Mouse (Mus musculus) stomach, postnatal 0 days (tissue): ENCODE results near the gene Ly6g6d. TPM values are rescaled to one million over a fixed set of nuclear protein-coding genes. Genes with fewer than 3 reads are reported as not detected.

Experiments used
- ATAC-seq: fragments of 200-750 bp; cut with Nextera tagmentation; 2 replicates; pipeline ENCODE4 v1.8.0; 2017; ENCODE audit not compliant: low FRiP score, low TSS enrichment
- DNase-seq: peaks from one replicate; pipeline ENCODE4 v3.0.0-alpha.2; 2016; ENCODE audit warnings: low spot score
- H3K27ac ChIP-seq: fragments of 300-500 bp; sonication (generic); replicated peaks from 2 replicates; pipeline ENCODE4 v1.5.1; 2014; ENCODE audit warnings: mild to moderate bottlenecking, control low read depth
- H3K27me3 ChIP-seq: fragments of 300-500 bp; sonication (generic); 2 replicates; pipeline ENCODE4 v1.6.1; 2014; ENCODE audit warnings: low read length; ENCODE audit not compliant: control insufficient read depth, insufficient read depth
- H3K36me3 ChIP-seq: fragments of 300-500 bp; sonication (generic); 2 replicates; pipeline ENCODE4 v1.6.1; 2014; ENCODE audit warnings: low read length, mixed read lengths; ENCODE audit not compliant: control insufficient read depth, insufficient read depth
- H3K4me1 ChIP-seq: fragments of 300-500 bp; sonication (generic); replicated peaks from 2 replicates; pipeline ENCODE4 v1.6.1; 2014; ENCODE audit warnings: antibody characterized with exemption; ENCODE audit not compliant: control insufficient read depth, insufficient read depth
- H3K4me2 ChIP-seq: fragments of 300-500 bp; sonication (generic); replicated peaks from 2 replicates; pipeline ENCODE4 v1.6.1; 2014; ENCODE audit warnings: low read depth, mild to moderate bottlenecking, control low read depth, moderate library complexity
- H3K4me3 ChIP-seq: fragments of 300-500 bp; sonication (generic); 2 replicates; pipeline ENCODE4 v1.5.1; 2014; ENCODE audit warnings: low read depth, low read length, control low read depth
- H3K9ac ChIP-seq: fragments of 300-500 bp; sonication (generic); 2 replicates; pipeline ENCODE4 v1.6.1; 2014; ENCODE audit warnings: mild to moderate bottlenecking, low read length, control low read depth, mixed read lengths
- H3K9me3 ChIP-seq: fragments of 300-500 bp; sonication (generic); 2 replicates; pipeline ENCODE4 v1.6.1; 2016; ENCODE audit warnings: low read length; ENCODE audit not compliant: control insufficient read depth
- CTCF ChIP-seq: IDR thresholded peaks from 2 replicates; pipeline ENCODE4 v1.5.1; 2016; ENCODE audit warnings: antibody characterized with exemption, low read depth, mild to moderate bottlenecking, moderate library complexity
- EP300 ChIP-seq: optimal IDR thresholded peaks from 2 replicates; pipeline ENCODE3; 2016; ENCODE audit warnings: antibody characterized with exemption
- WGBS: fragments of 180-500 bp; shearing (Covaris S2); extraction: QIAGEN DNeasy Blood & Tissue Kit; methylation state at CpG from one replicate; pipeline ENCODE4 v1.1.7; 2014; 5-methylcytosine and 5-hydroxymethylcytosine counted together
- polyA plus RNA-seq: library from polyadenylated mRNA; unstranded; fragments of >200 nt; fragmentation: Nextera tagmentation; extraction: Ambion mirVana; gene quantifications from 2 replicates; pipeline ENCODE4 v1.2.1, GENCODE M21; 2015

The Ly6g6d gene
- polyA plus RNA-seq, 1 experiment from 2014 or later, result 7.7 TPM

DNA sequence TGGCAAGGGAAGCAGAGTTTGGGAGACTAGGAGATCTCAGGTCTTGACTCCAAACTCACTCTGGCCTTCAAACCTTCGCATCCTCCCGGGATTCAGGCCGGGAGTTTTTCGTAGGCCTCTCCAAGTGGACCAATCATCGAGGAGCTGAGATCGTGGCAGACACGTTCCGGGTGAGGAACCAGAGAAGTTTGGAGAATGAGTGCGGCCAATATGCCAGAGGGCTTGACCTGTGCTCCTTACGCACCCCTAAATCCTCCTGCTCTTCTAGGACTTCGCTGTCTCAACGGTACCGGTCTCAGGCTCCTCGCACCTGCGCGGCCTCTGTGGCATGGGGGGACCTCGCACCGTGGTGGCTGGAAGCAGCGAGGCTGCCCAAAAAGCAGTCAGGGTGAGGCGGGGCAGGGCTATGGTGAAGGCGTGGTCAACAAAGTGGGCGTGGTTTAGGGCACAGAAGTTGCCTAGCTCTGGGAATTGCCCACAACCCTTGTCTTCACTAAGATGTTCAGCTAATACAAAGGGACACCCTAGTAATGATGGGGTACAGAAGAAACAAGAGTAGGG lies 17.0 kb downstream of the Ly6g6d start:
- Histone ChIP-seq H3K27ac (no peak overlapping the region), H3K27me3 (no peaks in the 10 kb centered on the region), H3K4me2 (peak overlapping the region; percentile 63; the same call in 1 of the 2 replicates), H3K9ac (no peak overlapping the region), H3K36me3 (peaks cover 18% of the 10 kb centered on the region), H3K4me3 (peak overlapping the region; percentile 65; the same call in 1 of the 2 replicates), H3K4me1 (0 out of 2 replicates have a peak, but pooled peaks cover 2% of the 10 kb centered on the region), H3K9me3 (no peaks in the 10 kb centered on the region)
- no peak for ATAC-seq
- DNase-seq, result peak; percentile 55
- TF ChIP-seq CTCF (no peak), EP300 (no peak)
- WGBS, result 56% methylated on average over 22 of the region's 22 CpGs

DNA sequence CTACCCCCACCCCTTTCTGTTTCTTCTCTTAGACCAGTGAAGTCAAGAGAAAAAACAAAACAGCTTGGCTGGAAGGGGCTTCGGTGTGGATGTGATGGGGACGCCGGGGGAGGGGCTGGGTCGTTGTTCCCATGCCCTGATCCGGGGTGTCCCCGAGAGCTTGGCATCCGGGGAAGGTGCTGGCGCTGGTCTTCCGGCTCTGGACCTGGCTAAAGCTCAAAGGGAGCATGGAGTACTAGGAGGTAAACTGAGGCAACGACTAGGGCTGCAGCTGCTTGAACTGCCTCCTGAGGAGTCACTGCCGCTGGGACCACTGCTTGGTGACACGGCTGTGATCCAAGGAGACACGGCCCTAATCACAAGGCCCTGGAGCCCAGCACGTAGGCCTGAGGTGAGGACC lies 17.8 kb downstream of the Ly6g6d start:
- peak overlapping the region; percentile 63 for H3K4me2 ChIP-seq
- DNase-seq (no peak), ATAC-seq (no peak)
- no peak for TF ChIP-seq EP300
- peak overlapping the region; percentile 79 for H3K9ac ChIP-seq
- peak overlapping the region; percentile 65 for H3K4me3 ChIP-seq
- no peaks in the 10 kb centered on the region for H3K27me3 ChIP-seq
- 18% methylated on average over 14 of the region's 14 CpGs for WGBS
- peak overlapping the region; percentile 40; the same call in 1 of the 2 replicates for H3K27ac ChIP-seq
- H3K9me3 ChIP-seq, result no peaks in the 10 kb centered on the region
- H3K4me1 ChIP-seq, result 0 out of 2 replicates have a peak, but pooled peaks cover 2% of the 10 kb centered on the region
- H3K36me3 ChIP-seq, result peaks cover 24% of the 10 kb centered on the region

DNA sequence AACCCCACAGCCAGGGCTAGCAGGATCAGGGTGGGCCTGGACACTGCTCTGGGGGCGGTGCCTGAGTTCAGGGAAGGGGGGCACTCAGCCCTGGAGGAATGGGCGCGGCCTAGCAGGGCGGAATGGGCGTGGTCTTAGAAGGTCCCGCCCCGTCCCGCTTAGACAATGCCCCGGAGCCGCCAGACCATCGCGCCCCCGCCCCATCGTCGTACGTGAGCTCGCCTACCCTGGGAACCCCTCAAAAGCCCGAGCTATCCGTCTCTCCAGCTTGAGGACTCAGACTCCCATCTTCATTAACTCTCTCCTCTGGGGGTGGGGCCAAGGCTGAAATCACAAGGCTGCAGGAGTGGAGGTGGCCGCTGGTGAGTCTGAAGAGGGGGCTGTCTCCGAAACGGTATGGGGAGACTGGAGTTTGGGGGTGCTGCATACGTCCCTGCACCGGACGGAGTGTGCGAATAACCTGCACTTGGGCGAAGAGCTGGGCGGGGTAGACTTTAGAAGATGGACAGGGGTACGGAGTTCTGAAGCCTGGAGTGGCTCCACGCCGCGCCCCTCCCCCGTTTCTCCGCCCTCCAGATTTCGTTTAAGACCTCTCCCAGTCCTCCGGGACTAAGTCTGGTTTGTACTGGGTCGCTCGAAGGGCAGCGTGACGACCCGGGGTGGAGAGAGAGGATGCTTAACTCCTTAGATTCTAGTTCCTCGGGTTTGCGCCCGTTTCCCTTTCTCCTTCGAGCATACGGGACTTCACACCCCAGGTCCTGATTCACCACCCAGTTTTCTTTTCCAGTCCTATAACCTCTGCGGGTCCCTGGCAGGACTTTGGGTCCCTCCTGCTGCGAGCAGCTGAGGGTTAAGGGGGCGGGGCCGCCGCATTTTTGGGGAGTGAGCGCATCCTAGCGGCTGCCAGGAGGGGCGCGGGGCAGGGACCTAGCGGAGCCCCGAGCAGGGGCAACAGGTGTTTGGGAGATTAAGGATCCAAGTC lies 18.7 kb downstream of the Ly6g6d start, which contains the start of gene Ddah2:
Ddah2 (plus strand) TSS at position 125 of the 982 bp plus-strand sequence.
- peak within 1 kb of the TSS; percentile 79 for H3K9ac ChIP-seq
- TF ChIP-seq CTCF, result peak; percentile 79
- no peak for TF ChIP-seq EP300
- peak within 1 kb of the TSS; percentile 63 for H3K4me2 ChIP-seq
- no peaks in the 10 kb centered on the region for H3K9me3 ChIP-seq
- no peaks in the 10 kb centered on the region for H3K27me3 ChIP-seq
- WGBS, result under 1% methylated on average over 57 of the region's 57 CpGs
- peaks cover 28% of the 10 kb centered on the region for H3K36me3 ChIP-seq
- ATAC-seq, result peak; percentile 88
- H3K4me3 ChIP-seq, result peak within 1 kb of the TSS; percentile 65
- H3K27ac ChIP-seq, result peak within 1 kb of the TSS; percentile 89
- H3K4me1 ChIP-seq, result no peaks in the 10 kb centered on the region
- DNase-seq, result peak; percentile 85

DNA sequence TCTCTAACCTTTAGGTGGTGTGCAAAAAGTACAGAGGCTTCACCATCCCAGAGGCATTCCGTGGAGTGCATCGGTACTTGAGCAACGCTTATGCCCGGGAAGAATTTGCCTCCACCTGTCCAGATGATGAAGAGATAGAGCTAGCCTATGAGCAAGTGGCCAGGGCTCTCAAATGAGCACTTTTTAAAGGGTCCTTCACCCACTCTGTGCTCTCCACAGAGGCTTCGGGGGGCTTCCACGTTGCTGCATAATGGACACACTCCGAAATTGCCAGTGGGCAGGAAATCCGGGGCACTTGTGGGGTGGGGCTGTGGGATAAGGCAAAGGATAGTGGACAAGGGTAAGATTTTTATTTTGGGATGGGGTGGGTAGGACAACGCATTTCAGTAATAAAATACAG lies 19.5 kb downstream of the Ly6g6d start:
- Histone ChIP-seq H3K9me3 (no peaks in the 10 kb centered on the region), H3K4me3 (0 out of 2 replicates have a peak overlapping the region, but pooled peaks have one; percentile 65), H3K36me3 (peaks cover 34% of the 10 kb centered on the region), H3K27me3 (no peaks in the 10 kb centered on the region), H3K27ac (peak overlapping the region; percentile 63), H3K4me2 (peak overlapping the region; percentile 63; the same call in 1 of the 2 replicates), H3K9ac (peak overlapping the region; percentile 38; the same call in 1 of the 2 replicates), H3K4me1 (no peaks in the 10 kb centered on the region)
- TF ChIP-seq CTCF (no peak), EP300 (no peak)
- WGBS, result 44% methylated on average over 9 of the region's 9 CpGs
- ATAC-seq, result no peak
- no peak for DNase-seq

DNA sequence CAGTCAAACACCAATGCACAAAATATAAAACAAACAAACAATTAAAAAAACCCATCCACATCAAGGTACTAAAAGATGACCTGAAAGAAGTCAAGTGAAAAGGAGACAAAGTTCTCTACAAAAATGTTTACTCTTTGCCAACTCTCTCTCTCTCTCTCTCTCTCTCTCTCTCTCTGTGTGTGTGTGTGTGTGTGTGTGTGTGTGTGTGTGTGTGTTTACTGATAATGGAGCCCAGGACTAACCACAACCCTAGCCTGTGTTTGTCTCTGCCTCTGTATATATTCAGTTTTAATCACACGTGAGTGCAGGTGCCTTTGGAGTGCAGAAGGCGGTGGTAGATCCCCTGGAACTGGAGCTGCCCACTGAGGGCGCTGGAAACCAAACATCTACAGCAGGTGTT lies 20.8 kb downstream of the Ly6g6d start:
- no peak overlapping the region for H3K4me2 ChIP-seq
- H3K9me3 ChIP-seq, result no peaks in the 10 kb centered on the region
- ATAC-seq (no peak), DNase-seq (no peak)
- no peak overlapping the region for H3K4me3 ChIP-seq
- 60% methylated on average over 3 of the region's 3 CpGs for WGBS
- H3K9ac ChIP-seq, result no peak overlapping the region
- no peaks in the 10 kb centered on the region for H3K27me3 ChIP-seq
- H3K36me3 ChIP-seq, result peaks cover 40% of the 10 kb centered on the region
- no peak overlapping the region for H3K27ac ChIP-seq
- TF ChIP-seq CTCF (no peak), EP300 (no peak)
- 0 out of 2 replicates have a peak, but pooled peaks cover 2% of the 10 kb centered on the region for H3K4me1 ChIP-seq
